In the genomic region with DNA sequence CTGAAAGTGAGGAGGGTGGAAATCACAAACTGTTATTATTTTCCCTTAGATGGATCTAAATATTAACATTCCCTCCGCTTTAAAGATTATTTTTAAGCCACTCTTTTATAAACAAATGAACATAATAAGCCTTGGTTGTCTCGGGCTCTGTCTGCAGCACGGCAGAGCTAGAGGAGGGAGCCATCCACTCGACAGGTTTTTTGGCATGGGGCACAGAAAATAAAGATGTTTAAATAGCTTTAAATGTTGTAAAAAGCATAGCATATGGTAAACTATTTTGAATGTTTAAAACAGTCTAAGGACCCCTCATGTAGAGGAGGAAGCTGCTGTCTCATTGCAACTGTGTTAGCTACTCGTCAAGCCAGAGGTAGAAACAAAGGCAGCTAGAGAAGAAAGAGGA, we compare ENCODE assay signal across 18 mouse cellular contexts.
DNase-seq lines count a peak whose midpoint lies in the region; ATAC-seq and TF ChIP-seq lines count a peak whose summit lies in the region.
"Had no signal": no experiment of that assay in that cellular context is flagged by ENCODE, and none has a peak within 500 bp of the region (broad histone marks: within the 10 kb centered on the region; RNA-seq: fewer than 3 reads in every experiment).

No protein-coding gene starts in this region.

- no peaks in the 10 kb centered on the region for H3K4me1 ChIP-seq in forebrain, postnatal 0 days (ENCODE audit: insufficient read depth)
- peaks cover 14% of the 10 kb centered on the region for H3K4me1 ChIP-seq in forebrain, embryonic 12.5 days

- no peaks in the 10 kb centered on the region for H3K27me3 ChIP-seq in forebrain, postnatal 0 days (ENCODE audit: insufficient read depth, low read length)
- H3K27me3 ChIP-seq in forebrain, embryonic 12.5 days: no peaks in the 10 kb centered on the region
- H3K27me3 ChIP-seq: heart, embryonic 13.5 days; hindbrain, embryonic 12.5 days had no signal

- no peak overlapping the region for H3K4me2 ChIP-seq in forebrain, postnatal 0 days (ENCODE audit: low read depth)
- no peak overlapping the region for H3K4me2 ChIP-seq in forebrain, embryonic 12.5 days
- H3K4me2 ChIP-seq: heart, embryonic 13.5 days; hindbrain, embryonic 12.5 days had no signal

- DNase-seq in forebrain, postnatal 0 days: no peak
- DNase-seq in left cerebral cortex, postnatal 14 days (ENCODE audit: low spot score in 2 of 2): peak; percentile 18
- DNase-seq in left cerebral cortex, adult 11 months (ENCODE audit: low spot score): no peak
- DNase-seq in brain, adult 2 months (ENCODE audit: low read depth, low spot score): peak; percentile 35
- peak; percentile 25 for DNase-seq in brain, embryonic 14.5 days (ENCODE audit: low read depth)
- no peak for DNase-seq in embryo, embryonic 11 days
- DNase-seq: adrenal gland, adult 8-10 months; cerebellum, adult 18-20 months; cerebellum, adult 9-11 months; cerebellum, postnatal 36 days; gastrocnemius, postnatal 36 days; heart, postnatal 36 days; kidney, adult 2 months had no signal

- no peak overlapping the region for H3K27ac ChIP-seq in forebrain, postnatal 0 days (ENCODE audit: low read depth, low read length)
- H3K27ac ChIP-seq in forebrain, embryonic 12.5 days: no peak overlapping the region
- H3K27ac ChIP-seq: embryonic facial prominence, embryonic 10.5 days; heart, embryonic 13.5 days; hindbrain, embryonic 12.5 days had no signal

- no peaks in the 10 kb centered on the region for H3K36me3 ChIP-seq in forebrain, postnatal 0 days (ENCODE audit: insufficient read depth)
- no peaks in the 10 kb centered on the region for H3K36me3 ChIP-seq in forebrain, embryonic 12.5 days (replicated peaks)
- H3K36me3 ChIP-seq: embryonic facial prominence, embryonic 10.5 days; heart, embryonic 13.5 days; hindbrain, embryonic 12.5 days had no signal

- intact Hi-C loops in left cerebral cortex, postnatal 14 days (cut with DNase I): no loop called here

- H3K4me3 ChIP-seq in forebrain, postnatal 0 days (ENCODE audit: low read depth, low read length): no peak overlapping the region
- H3K4me3 ChIP-seq in forebrain, embryonic 12.5 days (replicated peaks): no peak overlapping the region
- H3K4me3 ChIP-seq: embryonic facial prominence, embryonic 10.5 days; heart, embryonic 13.5 days; hindbrain, embryonic 12.5 days had no signal

- H3K9ac ChIP-seq in forebrain, postnatal 0 days: 0 out of 2 replicates have a peak overlapping the region, but pooled peaks have one; percentile 14
- no peak overlapping the region for H3K9ac ChIP-seq in forebrain, embryonic 12.5 days
- H3K9ac ChIP-seq: heart, embryonic 13.5 days; hindbrain, embryonic 12.5 days had no signal

- TF ChIP-seq CTCF in forebrain, postnatal 0 days (IDR thresholded peaks at IDR 0.05; ENCODE audit: low read depth): no peak
- TF ChIP-seq CTCF in brain, embryonic 14.5 days (IDR thresholded peaks at IDR 0.05; ENCODE audit: borderline replicate concordance, extremely low read depth, insufficient read depth, insufficient read length): no peak

- no peak for ATAC-seq in forebrain, postnatal 0 days
- no peak for ATAC-seq in forebrain, embryonic 12.5 days (ENCODE audit: low FRiP score)
- ATAC-seq: hindbrain, embryonic 16.5 days had no signal

- WGBS in forebrain, postnatal 0 days: 16% methylated on average over 5 of the region's 5 CpGs
- 25% methylated on average over 5 of the region's 5 CpGs for WGBS in forebrain, embryonic 12.5 days

- H3K9me3 ChIP-seq in forebrain, postnatal 0 days (ENCODE audit: low read length): no peaks in the 10 kb centered on the region
- no peaks in the 10 kb centered on the region for H3K9me3 ChIP-seq in forebrain, embryonic 12.5 days
- H3K9me3 ChIP-seq: embryonic facial prominence, embryonic 10.5 days; heart, embryonic 13.5 days; hindbrain, embryonic 12.5 days had no signal

- no peak for TF ChIP-seq POLR2A in brain, embryonic 14.5 days (IDR thresholded peaks at IDR 0.05; ENCODE audit: borderline replicate concordance, extremely low read depth, insufficient read depth, insufficient read length, poor library complexity, severe bottlenecking)

Comparison
In these comparisons a context has a peak if more than half of its experiments do, and no peak if none do; other contexts are left out.
1. DNase-seq: peak in left cerebral cortex, postnatal 14 days (2 of 2), brain, adult 2 months (single experiment) and brain, embryonic 14.5 days (single experiment); none in forebrain, postnatal 0 days (single experiment), left cerebral cortex, adult 11 months (single experiment) and embryo, embryonic 11 days (single experiment).